Mouse (Mus musculus): ENCODE measurements around the gene A030003K21Rik. TPM values are rescaled to one million over a fixed set of nuclear protein-coding genes. Genes with fewer than 3 reads are reported as not detected.
"Not testable (repeated sequence)": the region's sequence is repeated elsewhere in the genome, so short reads cannot be mapped to it uniquely, and the experiment has no call there.

A030003K21Rik gene
- polyA plus RNA-seq, 1 experiment from 2014 or later: not detected

GRCm38 (mm10) chr1:82959870-82960385, 16.7 kb upstream of the A030003K21Rik start, which contains the start of gene Gm47955:
Gene Gm47955, plus strand, starts transcription at chr1:82960286.
- Histone ChIP-seq H3K9ac (no peak within 1 kb of the TSS), H3K4me2 (no peak within 1 kb of the TSS), H3K4me3 (no peak within 1 kb of the TSS), H3K27me3 (no peaks in the 10 kb centered on the region), H3K36me3 (no peaks in the 10 kb centered on the region), H3K4me1 (no peaks in the 10 kb centered on the region), H3K9me3 (no peaks in the 10 kb centered on the region), H3K27ac (no peak within 1 kb of the TSS)
- 91% methylated on average over 11 of the region's 11 CpGs for WGBS
- no peak for ATAC-seq (ENCODE audit: insufficient number of reproducible peaks, low FRiP score, low TSS enrichment, low read depth)

- H3K27ac ChIP-seq; H3K9ac ChIP-seq; H3K27me3 ChIP-seq; H3K4me2 ChIP-seq; H3K36me3 ChIP-seq; H3K9me3 ChIP-seq; H3K4me1 ChIP-seq; H3K4me3 ChIP-seq; ATAC-seq (ENCODE audit: insufficient number of reproducible peaks, low FRiP score, low TSS enrichment, low read depth): not testable (repeated sequence)
Measured at GRCm38 (mm10) chr1:82955913-82956312, 12.7 kb upstream of the A030003K21Rik start, which contains the start of gene Gm7544. Gene Gm7544, minus strand, starts transcription at chr1:82956013.

GRCm38 (mm10) chr1:82948601-82949000, 5.4 kb upstream of the A030003K21Rik start:
- WGBS: 80% methylated on average over 2 of the region's 2 CpGs
- Histone ChIP-seq H3K27me3 (no peaks in the 10 kb centered on the region), H3K27ac (no peak overlapping the region), H3K36me3 (no peaks in the 10 kb centered on the region), H3K9me3 (no peaks in the 10 kb centered on the region), H3K4me2 (no peak overlapping the region), H3K9ac (no peak overlapping the region), H3K4me3 (no peak overlapping the region), H3K4me1 (no peaks in the 10 kb centered on the region)
- no peak for ATAC-seq (ENCODE audit: insufficient number of reproducible peaks, low FRiP score, low TSS enrichment, low read depth)

- not testable (repeated sequence) for H3K27me3 ChIP-seq; H3K4me2 ChIP-seq; H3K4me3 ChIP-seq; H3K9me3 ChIP-seq; ATAC-seq (ENCODE audit: insufficient number of reproducible peaks, low FRiP score, low TSS enrichment, low read depth); H3K9ac ChIP-seq; H3K36me3 ChIP-seq; H3K27ac ChIP-seq; H3K4me1 ChIP-seq
- WGBS: 92% methylated on average over 2 of the region's 2 CpGs
Measured at GRCm38 (mm10) chr1:82946029-82946428, 2.8 kb upstream of the A030003K21Rik start.

GRCm38 (mm10) chr1:82942505-82942904, 683 bp downstream of the A030003K21Rik start:
- not testable (repeated sequence) for H3K4me2 ChIP-seq; H3K9me3 ChIP-seq; H3K36me3 ChIP-seq; H3K4me3 ChIP-seq; H3K9ac ChIP-seq; H3K4me1 ChIP-seq; H3K27me3 ChIP-seq; H3K27ac ChIP-seq; ATAC-seq (ENCODE audit: insufficient number of reproducible peaks, low FRiP score, low TSS enrichment, low read depth)
- WGBS: 94% methylated on average over 2 of the region's 2 CpGs

- H3K4me2 ChIP-seq: no peak overlapping the region
- H3K9me3 ChIP-seq: no peaks in the 10 kb centered on the region
- H3K9ac ChIP-seq: no peak overlapping the region
- 92% methylated on average over 5 of the region's 5 CpGs for WGBS
- H3K36me3 ChIP-seq: no peaks in the 10 kb centered on the region
- no peak for ATAC-seq (ENCODE audit: insufficient number of reproducible peaks, low FRiP score, low TSS enrichment, low read depth)
- no peak overlapping the region for H3K4me3 ChIP-seq
- no peaks in the 10 kb centered on the region for H3K27me3 ChIP-seq
- no peak overlapping the region for H3K27ac ChIP-seq
- H3K4me1 ChIP-seq: no peaks in the 10 kb centered on the region
Measured at GRCm38 (mm10) chr1:82938666-82939065, 4.5 kb downstream of the A030003K21Rik start.

GRCm38 (mm10) chr1:82931326-82931725, 11.9 kb downstream of the A030003K21Rik start, which contains the start of gene Gm6217:
Gene Gm6217, minus strand, starts transcription at chr1:82931399.
- not testable (repeated sequence) for H3K9me3 ChIP-seq; H3K36me3 ChIP-seq; H3K9ac ChIP-seq; H3K4me3 ChIP-seq; H3K27ac ChIP-seq; H3K27me3 ChIP-seq; ATAC-seq (ENCODE audit: insufficient number of reproducible peaks, low FRiP score, low TSS enrichment, low read depth); H3K4me1 ChIP-seq; H3K4me2 ChIP-seq
- WGBS: no CpG with 5 or more reads among the region's 6 CpGs

GRCm38 (mm10) chr1:82930558-82930957, 12.6 kb downstream of the A030003K21Rik start:
- H3K9ac ChIP-seq; H3K27me3 ChIP-seq; H3K4me3 ChIP-seq; H3K9me3 ChIP-seq; H3K36me3 ChIP-seq; H3K4me2 ChIP-seq; ATAC-seq (ENCODE audit: insufficient number of reproducible peaks, low FRiP score, low TSS enrichment, low read depth); H3K27ac ChIP-seq; H3K4me1 ChIP-seq: not testable (repeated sequence)
- WGBS: 80% methylated on average over 1 of the region's 3 CpGs

- ATAC-seq (ENCODE audit: insufficient number of reproducible peaks, low FRiP score, low TSS enrichment, low read depth): no peak
- WGBS: 77% methylated on average over 6 of the region's 6 CpGs
- H3K4me2 ChIP-seq: no peak within 1 kb of the TSS
Measured at GRCm38 (mm10) chr1:82924650-82925049, 18.5 kb downstream of the A030003K21Rik start, which contains the start of gene A030014E15Rik. Gene A030014E15Rik, plus strand, starts transcription at chr1:82924917.

GRCm38 (mm10) chr1:82913434-82913833, 29.8 kb downstream of the A030003K21Rik start:
- H3K9me3 ChIP-seq; H3K36me3 ChIP-seq; ATAC-seq (ENCODE audit: insufficient number of reproducible peaks, low FRiP score, low TSS enrichment, low read depth); H3K4me2 ChIP-seq; H3K27ac ChIP-seq; H3K9ac ChIP-seq; H3K4me1 ChIP-seq; H3K4me3 ChIP-seq; H3K27me3 ChIP-seq: not testable (repeated sequence)
- WGBS: 91% methylated on average over 5 of the region's 5 CpGs

More at GRCm38 (mm10) chr1:82924650-82925049, 18.5 kb downstream of the A030003K21Rik start, which contains the start of gene A030014E15Rik:
- H3K9ac ChIP-seq: no peak within 1 kb of the TSS
- no peaks in the 10 kb centered on the region for H3K27me3 ChIP-seq
- no peak within 1 kb of the TSS for H3K4me3 ChIP-seq
- H3K9me3 ChIP-seq: no peaks in the 10 kb centered on the region
- no peak within 1 kb of the TSS for H3K27ac ChIP-seq
- H3K36me3 ChIP-seq: no peaks in the 10 kb centered on the region
- H3K4me1 ChIP-seq: no peaks in the 10 kb centered on the region

- H3K27me3 ChIP-seq: no peaks in the 10 kb centered on the region
- no peak for ATAC-seq (ENCODE audit: insufficient number of reproducible peaks, low FRiP score, low TSS enrichment, low read depth)
- H3K4me3 ChIP-seq: no peak within 1 kb of the TSS
- no peaks in the 10 kb centered on the region for H3K9me3 ChIP-seq
- H3K4me2 ChIP-seq: no peak within 1 kb of the TSS
- no peaks in the 10 kb centered on the region for H3K4me1 ChIP-seq
- no peak within 1 kb of the TSS for H3K9ac ChIP-seq
- WGBS: 81% methylated on average over 3 of the region's 3 CpGs
- peaks cover 3% of the 10 kb centered on the region; the same call in 1 of the 2 replicates for H3K36me3 ChIP-seq
- no peak within 1 kb of the TSS for H3K27ac ChIP-seq
Measured at GRCm38 (mm10) chr1:82913025-82913424, 30.2 kb downstream of the A030003K21Rik start, which contains the start of gene A030005L19Rik. Gene A030005L19Rik, plus strand, starts transcription at chr1:82913325.

- H3K27ac ChIP-seq: no peak overlapping the region
- no peak for ATAC-seq (ENCODE audit: insufficient number of reproducible peaks, low FRiP score, low TSS enrichment, low read depth)
- no peaks in the 10 kb centered on the region for H3K9me3 ChIP-seq
- no peak overlapping the region for H3K9ac ChIP-seq
- no peaks in the 10 kb centered on the region for H3K4me1 ChIP-seq
- WGBS: 77% methylated on average over 3 of the region's 3 CpGs
- no peak overlapping the region for H3K4me2 ChIP-seq
- no peaks in the 10 kb centered on the region for H3K27me3 ChIP-seq
- H3K4me3 ChIP-seq: no peak overlapping the region
- H3K36me3 ChIP-seq: peaks cover 20% of the 10 kb centered on the region
Measured at GRCm38 (mm10) chr1:82905886-82906285, 37.3 kb downstream of the A030003K21Rik start.

GRCm38 (mm10) chr1:82901201-82901600, 42.0 kb downstream of the A030003K21Rik start:
- no peak overlapping the region for H3K9ac ChIP-seq
- H3K27ac ChIP-seq: no peak overlapping the region
- ATAC-seq (ENCODE audit: insufficient number of reproducible peaks, low FRiP score, low TSS enrichment, low read depth): no peak
- H3K4me1 ChIP-seq: no peaks in the 10 kb centered on the region
- no peaks in the 10 kb centered on the region for H3K27me3 ChIP-seq
- 92% methylated on average over 3 of the region's 3 CpGs for WGBS
- no peak overlapping the region for H3K4me3 ChIP-seq
- H3K4me2 ChIP-seq: no peak overlapping the region
- H3K9me3 ChIP-seq: no peaks in the 10 kb centered on the region
- H3K36me3 ChIP-seq: peaks cover 27% of the 10 kb centered on the region
